Mouse (Mus musculus): ENCODE measurements around the gene Ifit3. TPM values are rescaled to one million over a fixed set of nuclear protein-coding genes. Genes with fewer than 3 reads are reported as not detected.
A peak's percentile ranks its signal among the peaks of the same experiment; 100 is the strongest.
"Not testable (repeated sequence)": the region's sequence is repeated elsewhere in the genome, so short reads cannot be mapped to it uniquely, and the experiment has no call there.

Ifit3 gene
- 1.6 and 2.1 TPM in 2 replicates for polyA plus RNA-seq (2014; fragmentation: Nextera tagmentation; extraction: Ambion mirVana)

DNA sequence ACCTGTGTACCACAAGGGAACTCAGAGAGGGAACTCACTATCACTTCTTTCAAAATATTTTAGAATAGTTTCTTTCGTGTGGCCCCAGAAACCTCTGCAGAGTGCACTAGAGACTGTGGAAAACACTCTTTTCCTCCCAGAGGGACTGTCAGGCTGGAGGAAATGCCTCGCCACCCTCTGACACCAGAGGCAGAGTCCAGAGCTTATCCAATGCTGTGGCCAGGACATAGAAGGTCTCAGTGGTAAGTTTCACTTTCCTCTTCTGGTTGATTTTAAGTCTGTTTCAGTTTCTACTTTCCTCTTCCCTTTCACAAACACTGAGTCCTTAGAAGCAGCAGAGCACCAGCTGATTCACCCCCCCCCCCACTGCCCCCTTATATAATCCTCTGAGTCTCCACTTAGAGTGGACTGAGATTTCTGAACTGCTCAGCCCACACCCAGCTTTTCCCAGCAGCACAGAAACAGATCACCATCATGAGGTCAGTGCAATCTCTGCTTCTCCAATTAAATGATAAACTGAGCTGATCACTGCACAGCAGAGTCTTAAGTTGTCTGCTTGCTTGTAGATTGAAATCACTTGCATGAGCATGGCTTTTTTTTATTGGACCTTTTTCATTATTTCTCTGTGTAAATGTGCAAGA, at the start of gene Ifit3:
Gene Ifit3, plus strand, starts transcription at position 406 of the 641 bp plus-strand sequence.
- ATAC-seq (ENCODE audit: low read depth); H3K4me2 ChIP-seq (ENCODE audit: low read depth, low read length); H3K4me3 ChIP-seq (ENCODE audit: low read depth, low read length); H3K27ac ChIP-seq (replicated peaks; ENCODE audit: low read depth, low read length); H3K36me3 ChIP-seq (ENCODE audit: control insufficient read depth, insufficient read depth, low read length); H3K9ac ChIP-seq (ENCODE audit: low read depth, low read length); H3K4me1 ChIP-seq (ENCODE audit: control insufficient read depth, insufficient read depth, low read length); H3K27me3 ChIP-seq (replicated peaks; ENCODE audit: control insufficient read depth, insufficient read depth, low read length); DNase-seq (ENCODE audit: low spot score); H3K9me3 ChIP-seq (ENCODE audit: control insufficient read depth, low read length): not testable (repeated sequence)
- WGBS = 65% methylated on average over 2 of the region's 2 CpGs

DNA sequence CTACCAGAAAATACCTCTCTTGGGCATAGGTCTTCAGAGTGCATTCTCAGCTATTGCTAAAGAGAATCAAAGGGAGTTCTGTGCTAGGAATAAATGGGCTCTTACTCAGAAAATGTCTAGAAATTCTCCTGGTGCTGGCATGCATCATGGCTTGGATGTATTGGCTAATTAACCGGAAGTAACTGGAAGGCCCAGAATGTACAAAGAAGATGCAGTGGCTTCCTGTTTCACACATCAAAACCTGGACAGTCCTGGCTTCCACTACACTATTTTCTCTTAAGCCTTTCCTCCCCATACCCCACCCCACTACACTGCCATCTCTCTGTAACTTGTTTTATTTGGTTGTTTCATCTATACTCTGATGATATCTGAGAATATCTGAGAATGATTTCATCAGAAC, 43.9 kb upstream of the Ifit3 start:
- Histone ChIP-seq H3K9me3 (ENCODE audit: control insufficient read depth, low read length) (0 out of 2 replicates have a peak, but pooled peaks cover 5% of the 10 kb centered on the region), H3K4me3 (ENCODE audit: low read depth, low read length) (no peak overlapping the region), H3K27ac (replicated peaks; ENCODE audit: low read depth, low read length) (no peak overlapping the region), H3K9ac (ENCODE audit: low read depth, low read length) (no peak overlapping the region), H3K4me2 (ENCODE audit: low read depth, low read length) (no peak overlapping the region), H3K27me3 (replicated peaks; ENCODE audit: control insufficient read depth, insufficient read depth, low read length) (no peaks in the 10 kb centered on the region), H3K4me1 (ENCODE audit: control insufficient read depth, insufficient read depth, low read length) (no peaks in the 10 kb centered on the region), H3K36me3 (ENCODE audit: control insufficient read depth, insufficient read depth, low read length) (no peaks in the 10 kb centered on the region)
- 58% methylated on average over 1 of the region's 1 CpGs for WGBS
- DNase-seq (ENCODE audit: low spot score) = no peak
- no peak for ATAC-seq (ENCODE audit: low read depth)

DNA sequence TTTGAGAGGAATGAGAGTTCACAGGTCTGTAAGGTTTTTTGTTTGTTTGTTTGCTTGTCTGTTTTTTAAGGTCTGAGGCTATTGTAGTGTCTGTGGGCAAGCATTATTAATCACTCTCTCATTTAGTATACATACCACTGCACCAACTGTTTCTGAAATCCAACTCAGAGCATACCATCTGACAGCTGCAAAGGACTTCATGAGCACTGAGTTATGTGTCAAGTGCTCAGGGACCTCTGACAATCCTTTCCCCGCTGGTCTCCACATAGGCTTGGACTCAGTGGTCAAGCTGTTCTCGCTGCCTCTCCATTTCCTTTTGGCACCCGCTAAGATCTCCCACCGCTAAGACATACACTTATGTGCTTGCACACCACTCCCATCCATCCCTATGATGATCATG, 37.1 kb upstream of the Ifit3 start:
- ATAC-seq (ENCODE audit: low read depth) (no peak), DNase-seq (ENCODE audit: low spot score) (no peak)
- 83% methylated on average over 4 of the region's 4 CpGs for WGBS
- H3K27ac ChIP-seq (replicated peaks; ENCODE audit: low read depth, low read length) = no peak overlapping the region
- no peak overlapping the region for H3K4me3 ChIP-seq (ENCODE audit: low read depth, low read length)
- no peaks in the 10 kb centered on the region for H3K36me3 ChIP-seq (ENCODE audit: control insufficient read depth, insufficient read depth, low read length)
- H3K4me2 ChIP-seq (ENCODE audit: low read depth, low read length) = no peak overlapping the region
- H3K27me3 ChIP-seq (replicated peaks; ENCODE audit: control insufficient read depth, insufficient read depth, low read length) = no peaks in the 10 kb centered on the region
- H3K9me3 ChIP-seq (ENCODE audit: control insufficient read depth, low read length) = no peaks in the 10 kb centered on the region
- H3K4me1 ChIP-seq (ENCODE audit: control insufficient read depth, insufficient read depth, low read length) = no peaks in the 10 kb centered on the region
- H3K9ac ChIP-seq (ENCODE audit: low read depth, low read length) = no peak overlapping the region

DNA sequence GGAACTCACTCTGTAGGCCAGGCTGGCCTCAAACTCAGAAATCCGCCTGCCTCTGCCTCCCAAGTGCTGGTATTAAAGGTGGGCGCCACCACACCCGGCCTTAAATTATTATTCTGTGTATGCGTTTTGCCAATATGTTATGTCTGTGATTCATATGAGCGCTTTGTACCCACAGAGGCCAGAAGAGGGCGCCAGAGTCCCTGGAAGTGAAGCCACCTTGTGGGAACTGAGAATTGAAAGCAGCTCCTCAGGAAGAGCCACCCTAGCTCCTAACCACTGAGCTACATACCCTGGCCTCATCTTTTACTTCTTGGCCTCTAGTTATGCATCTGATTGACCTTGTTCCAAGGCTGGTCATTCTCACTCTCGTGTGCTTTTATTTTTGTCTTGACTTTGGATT, 35.4 kb upstream of the Ifit3 start:
- no peak overlapping the region for H3K27ac ChIP-seq (replicated peaks; ENCODE audit: low read depth, low read length)
- H3K36me3 ChIP-seq (ENCODE audit: control insufficient read depth, insufficient read depth, low read length) = no peaks in the 10 kb centered on the region
- ATAC-seq (ENCODE audit: low read depth) = no peak
- no peak overlapping the region for H3K4me3 ChIP-seq (ENCODE audit: low read depth, low read length)
- 0 out of 2 replicates have a peak, but pooled peaks cover 2% of the 10 kb centered on the region for H3K4me1 ChIP-seq (ENCODE audit: control insufficient read depth, insufficient read depth, low read length)
- H3K9me3 ChIP-seq (ENCODE audit: control insufficient read depth, low read length) = no peaks in the 10 kb centered on the region
- no peaks in the 10 kb centered on the region for H3K27me3 ChIP-seq (replicated peaks; ENCODE audit: control insufficient read depth, insufficient read depth, low read length)
- H3K9ac ChIP-seq (ENCODE audit: low read depth, low read length) = no peak overlapping the region
- peak; percentile 68 for DNase-seq (ENCODE audit: low spot score)
- WGBS = 29% methylated on average over 7 of the region's 7 CpGs
- no peak overlapping the region for H3K4me2 ChIP-seq (ENCODE audit: low read depth, low read length)

DNA sequence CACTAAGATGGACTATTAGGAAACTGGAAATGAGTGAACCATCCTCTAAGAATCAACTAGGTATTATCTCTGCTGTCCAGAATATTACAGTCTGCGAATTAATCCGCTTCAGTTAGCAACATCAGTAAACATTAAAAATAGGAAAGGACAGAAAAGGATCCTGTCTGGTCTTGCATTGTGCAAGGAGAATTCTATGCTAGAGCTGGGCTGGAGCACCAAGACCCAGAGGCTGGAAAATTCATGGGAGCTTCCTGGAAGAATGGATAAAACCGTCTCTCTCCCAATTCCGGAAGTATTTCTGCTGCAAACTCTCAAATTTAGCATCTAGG, 33.2 kb upstream of the Ifit3 start:
- Histone ChIP-seq H3K9me3 (ENCODE audit: control insufficient read depth, low read length) (no peaks in the 10 kb centered on the region), H3K4me3 (ENCODE audit: low read depth, low read length) (peak overlapping the region; percentile 48), H3K27me3 (replicated peaks; ENCODE audit: control insufficient read depth, insufficient read depth, low read length) (no peaks in the 10 kb centered on the region), H3K4me2 (ENCODE audit: low read depth, low read length) (peak overlapping the region; percentile 61), H3K27ac (replicated peaks; ENCODE audit: low read depth, low read length) (peak overlapping the region; percentile 63; the same call in 1 of the 2 replicates), H3K36me3 (ENCODE audit: control insufficient read depth, insufficient read depth, low read length) (no peaks in the 10 kb centered on the region), H3K4me1 (ENCODE audit: control insufficient read depth, insufficient read depth, low read length) (peaks cover 10% of the 10 kb centered on the region; the same call in 1 of the 2 replicates), H3K9ac (ENCODE audit: low read depth, low read length) (peak overlapping the region; percentile 35; the same call in 1 of the 2 replicates)
- DNase-seq (ENCODE audit: low spot score) (no peak), ATAC-seq (ENCODE audit: low read depth) (no peak)
- WGBS = 28% methylated on average over 4 of the region's 4 CpGs

DNA sequence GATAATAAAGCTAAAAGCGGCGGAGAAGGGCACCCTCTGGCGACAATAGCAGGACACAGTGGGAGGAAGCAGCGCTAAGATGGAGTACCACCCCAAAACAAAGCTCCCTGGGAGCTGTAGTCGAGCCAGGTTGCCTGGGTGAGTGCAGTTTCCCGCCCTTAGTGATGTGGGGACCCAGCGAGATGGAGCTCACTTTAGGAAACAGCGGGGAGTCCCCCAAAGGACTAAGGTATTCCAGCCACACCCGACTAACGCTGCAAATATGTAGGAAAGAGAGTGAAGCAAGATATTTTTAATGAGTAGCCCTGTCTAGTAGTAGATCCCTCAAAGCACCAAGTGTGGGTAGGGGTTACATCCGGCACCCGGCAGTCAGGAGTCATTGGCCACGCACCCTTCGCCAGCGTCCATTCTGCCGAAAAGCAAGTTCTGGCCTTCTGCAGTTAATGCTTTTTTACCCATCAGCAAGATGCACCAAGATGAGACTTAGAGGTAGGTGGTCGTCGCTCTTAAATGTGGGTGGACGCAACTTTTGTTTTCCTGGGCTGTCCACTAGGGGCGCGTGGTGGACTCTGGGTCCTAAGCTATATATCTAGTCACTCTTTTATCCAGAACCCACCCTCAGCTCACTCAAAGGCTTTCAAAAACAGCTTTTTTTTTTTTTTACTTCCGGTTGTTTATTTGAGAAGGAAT, 32.7 kb upstream of the Ifit3 start, which contains the start of gene Ifit2:
Gene Ifit2, plus strand, starts transcription at position 161 of the 690 bp plus-strand sequence.
- DNase-seq (ENCODE audit: low spot score) (peak; percentile 94), ATAC-seq (ENCODE audit: low read depth) (peak; percentile 96)
- H3K36me3 ChIP-seq (ENCODE audit: control insufficient read depth, insufficient read depth, low read length) = no peaks in the 10 kb centered on the region
- peak within 1 kb of the TSS; percentile 56 for H3K9ac ChIP-seq (ENCODE audit: low read depth, low read length)
- H3K4me1 ChIP-seq (ENCODE audit: control insufficient read depth, insufficient read depth, low read length) = peaks cover 10% of the 10 kb centered on the region; the same call in 1 of the 2 replicates
- H3K9me3 ChIP-seq (ENCODE audit: control insufficient read depth, low read length) = no peaks in the 10 kb centered on the region
- no peaks in the 10 kb centered on the region for H3K27me3 ChIP-seq (replicated peaks; ENCODE audit: control insufficient read depth, insufficient read depth, low read length)
- peak within 1 kb of the TSS; percentile 48 for H3K4me3 ChIP-seq (ENCODE audit: low read depth, low read length)
- H3K4me2 ChIP-seq (ENCODE audit: low read depth, low read length) = peak within 1 kb of the TSS; percentile 61
- WGBS = 2% methylated on average over 22 of the region's 22 CpGs
- peak within 1 kb of the TSS; percentile 63 for H3K27ac ChIP-seq (replicated peaks; ENCODE audit: low read depth, low read length)

DNA sequence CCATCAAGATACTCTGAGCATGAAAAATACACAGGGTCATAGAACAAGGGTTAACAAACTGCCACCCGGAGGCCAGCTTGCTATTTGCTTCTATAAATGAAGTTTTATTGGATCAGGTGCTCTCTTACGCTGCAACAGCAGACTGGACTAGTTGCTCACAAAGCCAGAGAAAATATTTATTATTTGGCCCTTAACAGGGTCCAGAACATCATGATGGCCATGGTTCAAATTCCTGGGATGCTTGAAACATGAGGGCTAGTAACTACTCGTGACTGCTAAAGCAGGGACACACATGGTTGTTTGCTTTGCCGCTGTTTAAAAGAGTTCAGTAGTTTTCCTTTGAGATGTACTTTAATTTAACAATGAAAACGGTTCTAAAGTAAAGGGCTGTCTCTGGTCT, 31.4 kb upstream of the Ifit3 start:
- DNase-seq (ENCODE audit: low spot score) (peak; percentile 42), ATAC-seq (ENCODE audit: low read depth) (no peak)
- Histone ChIP-seq H3K27me3 (replicated peaks; ENCODE audit: control insufficient read depth, insufficient read depth, low read length) (no peaks in the 10 kb centered on the region), H3K4me2 (ENCODE audit: low read depth, low read length) (peak overlapping the region; percentile 41), H3K4me3 (ENCODE audit: low read depth, low read length) (no peak overlapping the region), H3K27ac (replicated peaks; ENCODE audit: low read depth, low read length) (0 out of 2 replicates have a peak overlapping the region, but pooled peaks have one; percentile 28), H3K9me3 (ENCODE audit: control insufficient read depth, low read length) (no peaks in the 10 kb centered on the region), H3K36me3 (ENCODE audit: control insufficient read depth, insufficient read depth, low read length) (no peaks in the 10 kb centered on the region), H3K4me1 (ENCODE audit: control insufficient read depth, insufficient read depth, low read length) (peaks cover 10% of the 10 kb centered on the region; the same call in 1 of the 2 replicates), H3K9ac (ENCODE audit: low read depth, low read length) (no peak overlapping the region)
- WGBS = 39% methylated on average over 5 of the region's 5 CpGs

DNA sequence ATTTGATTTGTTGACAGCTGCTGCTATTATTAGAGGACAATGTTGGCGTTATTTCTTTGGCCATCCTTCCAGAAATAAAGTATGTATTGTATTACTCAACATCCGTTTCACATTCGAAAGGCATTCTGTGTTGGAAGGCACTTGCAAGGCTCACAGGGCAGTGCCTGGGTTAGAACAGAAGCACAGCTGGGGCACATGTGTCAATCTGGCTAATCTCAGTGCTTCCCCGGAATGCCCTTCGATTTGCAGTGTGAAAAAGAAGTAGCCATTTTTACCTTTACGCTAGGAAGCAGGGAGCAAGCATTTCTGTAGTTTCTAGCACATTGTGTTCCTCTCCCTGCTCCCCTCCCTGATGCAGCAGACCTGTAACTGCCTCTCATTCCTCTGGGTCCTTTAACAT, 30.3 kb upstream of the Ifit3 start:
- Histone ChIP-seq H3K4me2 (ENCODE audit: low read depth, low read length) (peak overlapping the region; percentile 41), H3K27ac (replicated peaks; ENCODE audit: low read depth, low read length) (peak overlapping the region; percentile 50; the same call in 1 of the 2 replicates), H3K9ac (ENCODE audit: low read depth, low read length) (no peak overlapping the region), H3K36me3 (ENCODE audit: control insufficient read depth, insufficient read depth, low read length) (no peaks in the 10 kb centered on the region), H3K27me3 (replicated peaks; ENCODE audit: control insufficient read depth, insufficient read depth, low read length) (no peaks in the 10 kb centered on the region), H3K4me3 (ENCODE audit: low read depth, low read length) (no peak overlapping the region), H3K9me3 (ENCODE audit: control insufficient read depth, low read length) (no peaks in the 10 kb centered on the region), H3K4me1 (ENCODE audit: control insufficient read depth, insufficient read depth, low read length) (peaks cover 10% of the 10 kb centered on the region; the same call in 1 of the 2 replicates)
- 28% methylated on average over 6 of the region's 6 CpGs for WGBS
- ATAC-seq (ENCODE audit: low read depth) (peak; percentile 24; the same call in 1 of the 2 replicates), DNase-seq (ENCODE audit: low spot score) (peak; percentile 86)

All from embryonic facial prominence, embryonic 14.5 days (tissue).